Mouse (Mus musculus): Measurements from ENCODE around the gene St14.

GRCm38 (mm10) chr9:31115586-31115985 is 16.1 kb downstream of the St14 start:
- TF ChIP-seq ZC3H11A (IDR thresholded peaks at IDR 0.05; ENCODE audit: borderline replicate concordance, low read depth, low read length) = no peak
- TF ChIP-seq MAFK (IDR thresholded peaks at IDR 0.05; ENCODE audit: insufficient read depth, low read depth, low read length) = no peak
- no peak for TF ChIP-seq CHD2 (IDR thresholded peaks at IDR 0.05; ENCODE audit: low read depth, low read length)
